Mouse (Mus musculus) ovary, postnatal 14 days (tissue): ENCODE results near the gene Chtop.

ENCODE experiments used
- DNase-seq: peaks from one replicate; pipeline ENCODE4 v3.0.0; 2022; ENCODE audit warnings: low spot score

The Chtop gene

GRCm38 (mm10) chr3:90508950-90509746 is at the start of gene Chtop:
Gene Chtop, minus strand, starts transcription at chr3:90509498.
- peak; percentile 99 for DNase-seq

GRCm38 (mm10) chr3:90555954-90556353 is 46.7 kb upstream of the Chtop start:
- no peak for DNase-seq

- no peak for DNase-seq
Measured at GRCm38 (mm10) chr3:90552231-90552630, 42.9 kb upstream of the Chtop start.

GRCm38 (mm10) chr3:90550421-90550790 is 41.1 kb upstream of the Chtop start:
- DNase-seq, result no peak

DNA sequence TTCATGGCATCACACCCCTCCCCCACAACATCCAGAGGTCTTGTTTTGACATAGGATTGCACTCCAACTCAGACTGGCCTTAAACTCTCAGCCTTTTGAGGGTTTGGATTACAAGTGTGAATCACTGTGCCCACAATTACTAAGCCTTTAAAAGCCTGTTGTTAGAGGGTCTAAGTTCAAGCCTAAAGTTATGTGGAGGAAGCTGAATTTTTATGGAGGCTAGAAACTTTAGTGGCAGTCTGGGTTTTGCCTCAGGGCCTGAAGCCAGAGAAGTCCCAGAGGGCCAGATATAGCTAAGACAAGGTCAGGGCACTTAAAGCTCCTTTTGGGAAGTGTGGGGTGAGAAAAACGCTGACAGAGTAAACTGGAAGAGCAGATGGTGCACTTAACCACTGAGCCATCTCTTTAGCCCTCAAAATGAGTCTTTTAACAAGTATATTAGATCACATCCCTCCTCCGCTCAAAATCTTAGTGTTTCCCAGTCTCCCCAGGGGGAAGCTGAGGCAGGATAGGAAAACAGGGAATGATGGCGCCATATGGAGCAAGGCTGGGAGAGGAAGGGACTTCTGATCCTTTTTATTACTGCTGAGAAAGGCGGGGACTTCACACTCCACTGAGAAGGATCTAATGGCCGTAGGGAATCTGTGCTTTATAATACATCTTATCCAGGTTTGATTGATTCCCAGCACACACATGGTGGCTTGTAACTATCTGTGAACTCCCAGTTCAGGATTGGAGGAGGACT is 40.5 kb upstream of the Chtop start:
- no peak for DNase-seq

DNA sequence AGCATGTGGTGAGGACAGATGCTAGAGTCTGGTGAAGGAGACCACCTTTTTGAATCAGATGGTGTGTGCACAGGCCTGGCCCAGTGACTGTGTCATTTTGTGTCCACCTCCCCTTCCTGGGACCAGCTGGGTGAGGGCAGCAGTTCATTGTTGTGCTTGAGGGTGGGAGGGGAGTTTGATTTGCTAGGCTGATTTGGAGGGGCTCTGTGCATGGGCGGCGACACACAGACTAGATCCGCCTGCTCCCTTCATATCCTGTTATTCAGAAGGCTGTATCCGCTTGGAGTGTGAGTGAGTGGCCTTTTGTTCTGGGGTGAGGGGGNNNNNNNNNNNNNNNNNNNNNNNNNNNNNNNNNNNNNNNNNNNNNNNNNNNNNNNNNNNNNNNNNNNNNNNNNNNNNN is 31.6 kb upstream of the Chtop start:
- DNase-seq, result no peak

DNA sequence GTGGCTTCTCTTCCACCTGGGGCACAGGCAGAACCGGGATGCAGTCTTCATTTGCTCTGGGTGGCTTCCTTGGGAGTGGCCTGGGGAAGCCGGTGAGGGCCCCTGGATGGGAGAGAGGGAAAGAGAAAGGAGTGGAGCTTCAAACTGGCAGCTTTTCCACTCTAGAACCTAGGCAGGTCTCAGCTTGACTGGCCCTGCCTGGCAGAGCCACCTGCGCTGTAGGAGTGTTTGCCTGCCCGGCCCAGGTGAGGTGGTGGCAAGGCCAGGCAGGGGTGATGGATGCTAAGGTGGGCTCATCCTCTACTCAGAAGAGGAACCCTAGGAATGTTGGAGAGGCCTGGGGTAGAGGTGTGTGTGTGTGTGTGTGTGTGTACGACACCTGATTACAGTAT is 28.6 kb upstream of the Chtop start:
- DNase-seq, result no peak

GRCm38 (mm10) chr3:90537141-90537904 is 28.0 kb upstream of the Chtop start, which contains the start of gene S100a16:
Gene S100a16, plus strand, starts transcription at chr3:90537254.
- DNase-seq, result peak; percentile 65

DNA sequence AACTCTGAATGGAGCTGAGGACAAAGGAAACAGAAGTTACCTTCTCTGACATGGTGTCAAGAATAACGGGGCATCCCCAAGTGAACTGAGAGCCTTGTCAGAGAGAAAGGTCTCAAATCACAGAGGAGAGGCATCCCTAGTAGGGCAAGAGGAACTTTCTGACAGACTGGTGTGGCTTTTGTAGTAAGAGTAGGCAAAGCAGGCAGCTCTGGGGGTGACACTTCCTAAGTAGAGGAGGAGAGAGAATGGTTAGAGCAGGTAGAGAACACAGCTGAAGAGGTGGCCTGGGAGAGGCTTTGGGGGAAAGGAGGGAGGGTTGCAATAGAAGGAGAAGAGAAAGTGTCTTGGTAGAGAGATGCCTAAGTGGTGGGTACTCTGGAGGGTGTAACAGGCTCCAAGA is 26.1 kb upstream of the Chtop start:
- no peak for DNase-seq

DNA sequence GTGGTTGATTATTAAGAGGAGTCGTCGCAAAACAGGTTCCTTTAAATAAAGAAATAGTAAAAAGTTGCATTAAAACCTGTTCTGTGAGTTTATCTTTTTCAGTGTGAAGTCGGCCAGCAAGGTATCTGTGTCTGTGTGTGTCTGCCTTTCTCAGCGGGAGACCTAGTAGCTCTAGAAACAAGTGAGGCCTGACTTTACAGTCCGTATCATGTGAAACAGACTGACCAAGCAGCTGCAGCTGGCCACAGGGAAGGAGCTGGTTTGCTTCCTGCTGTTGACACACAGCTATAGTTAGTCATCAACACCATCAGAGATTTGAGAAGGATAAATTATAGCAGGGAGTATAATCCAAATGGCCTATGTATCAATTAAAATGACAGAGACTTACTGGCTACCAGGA is 22.4 kb upstream of the Chtop start:
- no peak for DNase-seq

- no peak for DNase-seq
Measured at GRCm38 (mm10) chr3:90527291-90527873, 18.1 kb upstream of the Chtop start.

GRCm38 (mm10) chr3:90526580-90526979 is 17.3 kb upstream of the Chtop start, which contains the start of gene S100a14:
Gene S100a14, plus strand, starts transcription at chr3:90526856.
- no peak for DNase-seq

DNA sequence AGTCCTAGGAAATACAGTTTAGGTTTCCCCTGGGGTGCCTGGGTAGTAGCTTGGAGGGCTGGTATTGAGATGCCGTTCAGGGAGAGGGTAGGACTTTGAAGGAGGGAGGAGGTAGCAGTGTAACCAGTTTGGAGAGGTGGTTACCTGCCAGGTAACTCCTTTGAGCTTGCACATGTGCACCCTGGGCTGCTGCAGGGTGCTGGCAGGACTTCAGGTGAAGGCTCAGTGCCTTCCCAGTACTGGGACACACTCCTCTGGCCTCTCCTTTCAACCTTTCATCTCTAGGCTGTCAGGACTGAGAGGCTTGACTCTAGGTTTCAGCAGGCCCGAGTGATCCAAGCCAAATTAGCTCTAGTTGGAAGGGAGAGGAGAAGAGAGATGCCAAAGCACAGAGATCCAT is 16.8 kb upstream of the Chtop start:
- DNase-seq, result no peak

- DNase-seq, result no peak
Measured at GRCm38 (mm10) chr3:90525421-90525820, 16.1 kb upstream of the Chtop start.

- no peak for DNase-seq
Measured at GRCm38 (mm10) chr3:90517711-90518110, 8.4 kb upstream of the Chtop start.

DNA sequence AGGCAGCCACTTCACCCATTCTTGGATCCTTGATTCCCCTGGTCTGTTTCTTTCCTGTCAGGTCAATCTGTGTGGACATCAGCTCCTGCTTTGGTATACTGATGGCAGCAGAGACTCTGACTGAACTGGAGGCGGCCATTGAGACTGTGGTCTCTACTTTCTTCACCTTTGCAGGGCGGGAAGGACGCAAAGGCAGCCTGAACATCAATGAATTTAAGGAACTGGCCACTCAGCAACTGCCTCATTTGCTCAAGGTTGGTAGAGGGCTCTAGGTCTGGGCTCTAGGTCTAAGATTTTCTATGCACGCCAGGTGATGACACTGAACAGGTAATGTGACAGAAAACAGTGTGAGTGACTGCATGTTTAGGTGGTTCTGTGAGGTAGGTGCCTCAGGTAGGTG is 6.5 kb upstream of the Chtop start:
- no peak for DNase-seq

GRCm38 (mm10) chr3:90515242-90515641 is 5.9 kb upstream of the Chtop start:
- no peak for DNase-seq

DNA sequence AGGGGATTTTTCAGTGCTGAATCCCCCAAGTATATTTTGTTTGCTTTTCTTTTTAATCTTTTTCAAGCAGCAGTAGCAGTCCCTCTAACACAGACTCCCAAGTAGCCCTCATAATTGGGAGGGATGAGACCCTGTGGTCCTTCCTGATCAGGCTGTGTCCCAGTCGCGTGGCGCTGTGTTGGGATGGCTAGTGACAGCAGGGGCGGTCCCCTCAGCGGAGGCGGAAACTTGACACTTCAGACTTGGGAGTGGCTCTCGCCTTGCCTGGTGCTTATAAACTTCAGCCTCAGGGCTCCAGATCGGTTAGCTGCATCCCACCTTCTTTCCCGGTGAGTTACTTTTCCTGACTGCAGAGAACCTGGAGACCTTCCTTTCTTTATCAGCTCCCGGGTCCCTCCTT is 5.4 kb upstream of the Chtop start:
- DNase-seq, result peak; percentile 43

DNA sequence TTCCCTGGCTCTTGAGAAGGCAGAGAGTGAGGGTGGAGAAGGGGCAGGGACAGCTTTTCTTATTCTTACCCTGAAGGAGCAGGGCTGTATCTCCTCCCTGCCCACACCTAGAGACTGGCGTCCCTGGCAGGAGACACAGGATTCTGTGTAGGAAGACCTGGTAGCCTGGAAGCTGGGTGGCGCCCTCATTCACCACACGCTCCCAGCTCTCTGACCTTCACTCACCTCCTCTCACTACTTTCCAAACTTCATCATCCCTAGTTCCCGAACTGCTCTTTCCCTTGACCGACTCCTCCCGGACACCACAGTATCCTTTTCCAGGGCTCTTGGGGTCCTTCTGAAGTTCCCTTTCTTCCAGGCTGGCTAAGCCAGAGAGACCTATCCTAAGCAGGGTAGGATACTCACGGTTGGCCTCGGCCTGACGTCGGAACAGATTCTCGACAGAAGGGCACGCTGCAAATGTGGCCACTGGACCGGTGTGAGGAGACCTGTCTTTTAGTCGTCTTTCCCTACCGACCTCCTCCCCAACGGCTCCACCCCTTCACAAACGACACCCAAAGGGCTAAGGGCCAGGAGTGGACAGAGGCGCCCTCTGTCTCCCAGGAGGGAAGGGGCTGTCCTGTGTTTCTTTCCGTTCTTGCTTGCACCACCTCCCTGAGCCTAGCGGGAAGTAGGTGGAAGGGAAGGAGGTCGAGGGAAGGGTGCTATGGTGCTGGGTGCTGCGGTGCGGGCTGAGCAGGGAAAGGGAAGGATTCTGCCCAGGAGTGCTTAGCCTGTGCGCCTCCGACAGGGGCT is 4.7 kb upstream of the Chtop start, which contains the start of the genes S100a1 and S100a13:
Gene S100a1, minus strand, starts transcription at position 597 of the 795 bp plus-strand sequence.
Gene S100a13, plus strand, starts transcription at position 640 of the 795 bp plus-strand sequence.
- peak; percentile 62 for DNase-seq

- DNase-seq, result no peak
Measured at GRCm38 (mm10) chr3:90512948-90513642, 3.8 kb upstream of the Chtop start.

- DNase-seq, result no peak
Measured at GRCm38 (mm10) chr3:90512276-90512675, 3.0 kb upstream of the Chtop start.
